In the genomic region with DNA sequence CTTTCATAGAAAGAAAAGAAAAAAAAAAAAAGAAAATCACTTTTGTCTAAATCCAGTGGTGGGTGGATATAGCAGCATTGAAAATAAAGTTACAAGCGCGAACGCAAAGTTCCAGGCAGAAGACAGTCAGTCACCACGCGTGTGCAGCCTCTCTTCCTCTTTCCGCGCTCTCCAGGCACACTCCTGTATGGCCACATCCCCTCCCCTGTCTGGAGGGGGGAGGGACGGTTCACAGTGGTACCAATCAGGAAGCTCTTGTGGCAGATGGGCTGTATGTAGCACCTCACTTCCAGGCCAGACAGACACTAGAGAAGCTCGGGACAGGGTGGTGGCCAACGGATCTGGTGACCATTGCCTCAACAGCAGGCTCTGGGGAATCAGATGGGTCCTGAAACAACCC, we compare ENCODE assay signal across 20 mouse cellular contexts. TPM values are rescaled to one million over a fixed set of nuclear protein-coding genes. Genes with fewer than 3 reads are reported as not detected.
"Had no signal": no experiment of that assay in that cellular context is flagged by ENCODE, and none has a peak within 500 bp of the region (broad histone marks: within the 10 kb centered on the region; RNA-seq: fewer than 3 reads in every experiment).

No protein-coding gene starts in this region.

- H3K4me2 ChIP-seq: limb, embryonic 13.5 days; midbrain, embryonic 11.5 days; midbrain, embryonic 15.5 days; neural tube, embryonic 13.5 days had no signal

- H3K4me1 ChIP-seq: limb, embryonic 13.5 days; midbrain, embryonic 15.5 days; neural tube, embryonic 13.5 days had no signal

- ATAC-seq: midbrain, embryonic 15.5 days had no signal

- H3K27ac ChIP-seq: kidney, postnatal 0 days; limb, embryonic 13.5 days; liver, embryonic 14.5 days; midbrain, embryonic 15.5 days; neural tube, embryonic 13.5 days had no signal

- H3K36me3 ChIP-seq: limb, embryonic 13.5 days; midbrain, embryonic 15.5 days; neural tube, embryonic 13.5 days had no signal

- H3K4me3 ChIP-seq: limb, embryonic 13.5 days; megakaryocyte, embryonic 14.5 days; midbrain, embryonic 15.5 days; neural tube, embryonic 13.5 days had no signal

- DNase-seq: kidney, adult 9 months; kidney, postnatal 36 days; layer of hippocampus, adult 9-11 months; layer of hippocampus, postnatal 36 days; left cerebral cortex, postnatal 4 days; lung, adult 18-20 months; lung, postnatal 36 days; right cerebral cortex, postnatal 14 days; thymus, adult 18-20 months; thymus, postnatal 14 days had no signal

- H3K9me3 ChIP-seq: limb, embryonic 13.5 days; megakaryocyte, embryonic 14.5 days; midbrain, embryonic 15.5 days; neural tube, embryonic 13.5 days had no signal

- H3K27me3 ChIP-seq: midbrain, embryonic 15.5 days had no signal

- H3K9ac ChIP-seq: limb, embryonic 13.5 days; liver, embryonic 14.5 days; midbrain, embryonic 15.5 days; neural tube, embryonic 13.5 days had no signal

RNA-seq across cellular contexts. Expression of a gene that starts 42.5 kb away (rescaled TPM):
- total RNA-seq: layer of hippocampus, postnatal 36 days; left cerebral cortex, adult 8-10 months; left cerebral cortex, postnatal 4 days; liver, adult 2 months had no signal
- polyA plus RNA-seq: kidney, postnatal 0 days; liver, adult 2 months; spleen, adult 2 months had no signal
